Mouse (Mus musculus) MEL (cell line): Measurements from ENCODE around the gene Dscam. TPM values are rescaled to one million over a fixed set of nuclear protein-coding genes. Genes with fewer than 3 reads are reported as not detected.

Source experiments
- DNase-seq: peaks from one replicate; pipeline ENCODE4 v3.0.0; 2011; ENCODE audit warnings: low read depth, low spot score
- H3K27ac ChIP-seq: 2 replicates; pipeline ENCODE4 v1.5.1; 2012; ENCODE audit warnings: low read depth, mild to moderate bottlenecking, control low read depth, low read length, moderate library complexity; ENCODE audit not compliant: control insufficient read depth
- H3K27me3 ChIP-seq, 2 experiments: fragments of 150-350 bp in 1 of 2; sonication (generic) in 1 of 2; 2 replicates each; pipeline ENCODE4 v1.6.1; 2012; ENCODE audit warnings: low read length in 2 of 2, mild to moderate bottlenecking in 2 of 2, improper control_type of control experiment in 1 of 2, moderate library complexity in 1 of 2; ENCODE audit not compliant: insufficient read depth in 2 of 2, control insufficient read depth in 1 of 2
- H3K36me3 ChIP-seq, 2 experiments: 2 replicates each; pipeline ENCODE4 v1.6.1; 2012 to 2014; ENCODE audit warnings: low read length in 2 of 2, improper control_type of control experiment in 1 of 2, inconsistent platforms in 1 of 2, mild to moderate bottlenecking in 1 of 2; ENCODE audit not compliant: insufficient read depth in 2 of 2, control insufficient read depth in 1 of 2
- H3K4me1 ChIP-seq, 2 experiments: fragments of 150-350 bp in 1 of 2; sonication (generic) in 1 of 2; 2 replicates each; pipeline ENCODE4 v1.6.1; 2012; ENCODE audit warnings: low read length in 2 of 2, improper control_type of control experiment in 1 of 2, mild to moderate bottlenecking in 1 of 2; ENCODE audit not compliant: insufficient read depth in 2 of 2, control insufficient read depth in 1 of 2
- H3K4me3 ChIP-seq, 2 experiments: fragments of 150-350 bp in 1 of 2; sonication (generic) in 1 of 2; 2 replicates each; pipeline ENCODE4 v1.5.1; 2012; ENCODE audit warnings: low read depth in 2 of 2, low read length in 2 of 2, mild to moderate bottlenecking in 2 of 2, moderate library complexity in 2 of 2, control low read depth in 1 of 2, improper control_type of control experiment in 1 of 2; ENCODE audit not compliant: control insufficient read depth in 1 of 2, insufficient read depth in 1 of 2
- H3K79me2 ChIP-seq: 2 replicates; pipeline ENCODE4 v1.6.1; 2012; ENCODE audit warnings: mild to moderate bottlenecking, low read length, moderate library complexity; ENCODE audit not compliant: control insufficient read depth, poor library complexity, insufficient read depth
- H3K9ac ChIP-seq: 2 replicates; pipeline ENCODE4 v1.6.1; 2012; ENCODE audit warnings: low read depth, mild to moderate bottlenecking, control low read depth, low read length, moderate library complexity; ENCODE audit not compliant: control insufficient read depth, poor library complexity, severe bottlenecking
- H3K9me3 ChIP-seq: fragments of 150-350 bp; sonication (generic); replicated peaks from 2 replicates; pipeline ENCODE4 v1.6.1; 2012; ENCODE audit warnings: mild to moderate bottlenecking, low read length, improper control_type of control experiment, moderate library complexity; ENCODE audit not compliant: insufficient read depth
- CHD1 ChIP-seq: IDR thresholded peaks from 2 replicates; pipeline ENCODE4 v1.6.1; 2012; ENCODE audit warnings: low read depth, mild to moderate bottlenecking, inconsistent platforms, low read length, improper control_type of control experiment
- CHD2 ChIP-seq: IDR thresholded peaks from 2 replicates; pipeline ENCODE4 v1.6.1; 2011; ENCODE audit warnings: low read length, improper control_type of control experiment
- CTCF ChIP-seq, 3 experiments: IDR thresholded peaks in 2 of 3; conservative IDR thresholded peaks in 1 of 3; 2 replicates each; pipeline ENCODE4 v1.5.1; 2011 to 2012; ENCODE audit warnings: low read length in 3 of 3, low read depth in 2 of 3, mild to moderate bottlenecking in 2 of 3, improper control_type of control experiment in 1 of 3, inconsistent platforms in 1 of 3, mixed read lengths in 1 of 3, moderate library complexity in 1 of 3; ENCODE audit not compliant: control insufficient read depth in 1 of 3, insufficient read depth in 1 of 3, poor library complexity in 1 of 3, severe bottlenecking in 1 of 3
- E2F4 ChIP-seq: IDR thresholded peaks from 2 replicates; pipeline ENCODE4 v1.6.1; 2011; ENCODE audit warnings: low read depth, low read length, improper control_type of control experiment, borderline replicate concordance
- ELF1 ChIP-seq: IDR thresholded peaks from 2 replicates; pipeline ENCODE4 v1.6.1; 2014; ENCODE audit warnings: low read depth, mild to moderate bottlenecking, inconsistent platforms, low read length, improper control_type of control experiment, moderate library complexity
- GABPA ChIP-seq: IDR thresholded peaks from 2 replicates; pipeline ENCODE4 v1.6.1; 2012; ENCODE audit warnings: low read depth, mild to moderate bottlenecking, inconsistent platforms, low read length, improper control_type of control experiment, moderate library complexity
- GATA1 ChIP-seq: IDR thresholded peaks from 2 replicates; pipeline ENCODE4 v1.6.1; 2011; ENCODE audit warnings: low read depth, low read length, improper control_type of control experiment
- HCFC1 ChIP-seq: IDR thresholded peaks from 2 replicates; pipeline ENCODE4 v1.6.1; 2012; ENCODE audit warnings: low read depth, mild to moderate bottlenecking, inconsistent platforms, low read length, improper control_type of control experiment, moderate library complexity
- MXI1 ChIP-seq: IDR thresholded peaks from 2 replicates; pipeline ENCODE4 v1.6.1; 2011; ENCODE audit warnings: mild to moderate bottlenecking, low read depth, low read length, improper control_type of control experiment
- NELFE ChIP-seq: IDR thresholded peaks from 2 replicates; pipeline ENCODE4 v1.6.1; 2011; ENCODE audit warnings: low read depth, low read length, improper control_type of control experiment
- POLR2A ChIP-seq, 2 experiments: IDR thresholded peaks; 2 replicates each; pipeline ENCODE4 v1.6.1; 2011 to 2012; ENCODE audit warnings: low read length in 2 of 2, mild to moderate bottlenecking in 2 of 2, control low read depth in 1 of 2, improper control_type of control experiment in 1 of 2, low read depth in 1 of 2, moderate library complexity in 1 of 2; ENCODE audit not compliant: control insufficient read depth in 1 of 2, insufficient read depth in 1 of 2, poor library complexity in 1 of 2
- POLR2AphosphoS2 ChIP-seq: IDR thresholded peaks from 2 replicates; pipeline ENCODE4 v1.6.1; 2011; ENCODE audit warnings: low read length, improper control_type of control experiment
- POLR2AphosphoS5 ChIP-seq: IDR thresholded peaks from 2 replicates; pipeline ENCODE4 v1.6.1; 2012; ENCODE audit warnings: low read depth, borderline replicate concordance, mild to moderate bottlenecking, inconsistent platforms, low read length, moderate library complexity, mixed read lengths
- SIN3A ChIP-seq: IDR thresholded peaks from 2 replicates; pipeline ENCODE4 v1.6.1; 2012; ENCODE audit warnings: low read length, improper control_type of control experiment, inconsistent platforms
- SMC3 ChIP-seq: IDR thresholded peaks from 2 replicates; pipeline ENCODE4 v1.6.1; 2011; ENCODE audit warnings: low read depth, low read length, improper control_type of control experiment
- TAL1 ChIP-seq: IDR thresholded peaks from 2 replicates; pipeline ENCODE4 v1.6.1; 2012; ENCODE audit warnings: mild to moderate bottlenecking, inconsistent platforms, low read length, moderate library complexity, mixed read lengths
- TBP ChIP-seq: IDR thresholded peaks from 2 replicates; pipeline ENCODE4 v1.8.0; 2011; ENCODE audit warnings: low read depth, low read length, improper control_type of control experiment
- UBTF ChIP-seq: IDR thresholded peaks from 2 replicates; pipeline ENCODE4 v1.6.1; 2012; ENCODE audit warnings: low read depth, mild to moderate bottlenecking, inconsistent platforms, low read length, improper control_type of control experiment, moderate library complexity, borderline replicate concordance; ENCODE audit not compliant: insufficient read depth
- ZC3H11A ChIP-seq: IDR thresholded peaks from 2 replicates; pipeline ENCODE4 v1.6.1; 2012; ENCODE audit warnings: low read depth, mild to moderate bottlenecking, inconsistent platforms, low read length, improper control_type of control experiment
- ZMIZ1 ChIP-seq: IDR thresholded peaks from 2 replicates; pipeline ENCODE4 v1.6.1; 2012; ENCODE audit warnings: low read depth, mild to moderate bottlenecking, inconsistent platforms, low read length, improper control_type of control experiment, moderate library complexity
- ZNF384 ChIP-seq: IDR thresholded peaks from 2 replicates; pipeline ENCODE4 v1.6.1; 2012; ENCODE audit warnings: low read depth, mild to moderate bottlenecking, inconsistent platforms, low read length, improper control_type of control experiment
- polyA plus RNA-seq, 2 experiments: library from polyadenylated mRNA; stranded (reverse) in 1 of 2; unstranded in 1 of 2; fragments of >175 nt in 1 of 2; fragments of >200 nt in 1 of 2; gene quantifications; 2 replicates each; pipeline versions ENCODE4 v1.2.1 to v1.2.4; 2012; ENCODE audit warnings: low replicate concordance in 2 of 2, low read depth in 1 of 2; ENCODE audit not compliant: insufficient read length in 2 of 2, insufficient read depth in 1 of 2, missing spikeins in 1 of 2
- total RNA-seq: library from RNA; depleted of rRNA; stranded (reverse); fragments of 300-350 nt; gene quantifications from 2 replicates; pipeline ENCODE4 v1.2.3, GENCODE M21; 2012

Gene Dscam
- total and polyA plus RNA-seq, 3 experiments = not detected

GRCm38 (mm10) chr16:96630241-96630640 lies 540.3 kb downstream of the Dscam start:
- H3K4me1 ChIP-seq = no peaks in the 10 kb centered on the region
- no peak overlapping the region for H3K9ac ChIP-seq
- no peak overlapping the region for H3K4me3 ChIP-seq
- DNase-seq = no peak
- H3K79me2 ChIP-seq = no peaks in the 10 kb centered on the region
- H3K27ac ChIP-seq = no peak overlapping the region
- H3K9me3 ChIP-seq = no peaks in the 10 kb centered on the region
- H3K36me3 ChIP-seq = no peaks in the 10 kb centered on the region
- TF ChIP-seq POLR2AphosphoS5 (no peak), CHD2 (no peak), TBP (no peak), ZNF384 (no peak), MXI1 (no peak), SIN3A (no peak), ZC3H11A (no peak), POLR2A (IDR thresholded peaks at IDR 0.05; ENCODE audit: control insufficient read depth in 1 of 2, insufficient read depth in 1 of 2, low read depth in 1 of 2, low read length in 2 of 2, poor library complexity in 1 of 2) (no peak), ELF1 (no peak), TAL1 (no peak), ZMIZ1 (no peak)
- no peaks in the 10 kb centered on the region for H3K27me3 ChIP-seq

GRCm38 (mm10) chr16:96629623-96630022 lies 540.9 kb downstream of the Dscam start:
- DNase-seq = no peak
- H3K36me3 ChIP-seq = no peaks in the 10 kb centered on the region
- no peaks in the 10 kb centered on the region for H3K9me3 ChIP-seq
- H3K27ac ChIP-seq = no peak overlapping the region
- H3K79me2 ChIP-seq = no peaks in the 10 kb centered on the region
- H3K4me1 ChIP-seq = no peaks in the 10 kb centered on the region
- H3K4me3 ChIP-seq = no peak overlapping the region
- TF ChIP-seq TBP (no peak), E2F4 (no peak), CTCF (IDR thresholded peaks at IDR 0.05 in 2 of 3, conservative IDR thresholded peaks at IDR 0.05 in 1 of 3; ENCODE audit: control insufficient read depth in 1 of 3, insufficient read depth in 1 of 3, low read depth in 2 of 3, low read length in 3 of 3, poor library complexity in 1 of 3, severe bottlenecking in 1 of 3) (no peak), TAL1 (no peak), CHD1 (no peak), POLR2AphosphoS2 (no peak), UBTF (no peak), CHD2 (no peak), HCFC1 (no peak), NELFE (no peak), SMC3 (no peak), GATA1 (no peak), GABPA (no peak)
- TF ChIP-seq, all 39 proteins: peak for 0
- Histone ChIP-seq H3K27me3 (no peaks in the 10 kb centered on the region), H3K9ac (no peak overlapping the region)
